In genomic region chr17:65299946-65300345, GRCm38 (mm10) we compare ENCODE assay signal across 11 mouse cellular contexts.
"Had no signal": no experiment of that assay in that cellular context is flagged by ENCODE, and none has a peak within 500 bp of the region (broad histone marks: within the 10 kb centered on the region; RNA-seq: fewer than 3 reads in every experiment).

No protein-coding gene starts in this region.

- DNase-seq: kidney, adult 11 months; kidney, adult 8-10 months; kidney, postnatal 10 days; kidney, postnatal 36 days; liver; lung, adult 18-20 months; lung, postnatal 10 days; lung, postnatal 36 days; thymus, adult 2 months; thymus, postnatal 14 days; thymus, postnatal 4 days had no signal
